Mouse (Mus musculus): ENCODE data around the gene Kcnk2. TPM values are rescaled to one million over a fixed set of nuclear protein-coding genes. Genes with fewer than 3 reads are reported as not detected.
A peak's percentile ranks its signal among the peaks of the same experiment; 100 is the strongest.
"Not testable (repeated sequence)": the region's sequence is repeated elsewhere in the genome, so short reads cannot be mapped to it uniquely, and the experiment has no call there.

Kcnk2 gene
- polyA plus RNA-seq, 1 experiment from 2014 or later, result 1.2 TPM

GRCm38 (mm10) chr1:189315896-189316295 lies 86.2 kb downstream of the Kcnk2 start:
- Histone ChIP-seq H3K4me1 (peaks cover 13% of the 10 kb centered on the region; the same call in 1 of the 2 replicates), H3K36me3 (no peaks in the 10 kb centered on the region), H3K4me3 (no peak overlapping the region), H3K27ac (no peak overlapping the region), H3K9me3 (no peaks in the 10 kb centered on the region), H3K27me3 (ENCODE audit: insufficient read depth, poor library complexity, severe bottlenecking) (no peaks in the 10 kb centered on the region)
- WGBS, result 48% methylated on average over 2 of the region's 2 CpGs
- no peak for DNase-seq (ENCODE audit: low spot score)

GRCm38 (mm10) chr1:189314495-189314894 lies 87.6 kb downstream of the Kcnk2 start:
- Histone ChIP-seq H3K4me1 (peaks cover 15% of the 10 kb centered on the region), H3K27ac (no peak overlapping the region), H3K9me3 (no peaks in the 10 kb centered on the region), H3K4me3 (no peak overlapping the region), H3K27me3 (ENCODE audit: insufficient read depth, poor library complexity, severe bottlenecking) (no peaks in the 10 kb centered on the region), H3K36me3 (no peaks in the 10 kb centered on the region)
- DNase-seq (ENCODE audit: low spot score), result no peak
- 69% methylated on average over 6 of the region's 6 CpGs for WGBS

- H3K27ac ChIP-seq, result peak overlapping the region; percentile 64
- peak; percentile 79 for DNase-seq (ENCODE audit: low spot score)
- no peaks in the 10 kb centered on the region for H3K36me3 ChIP-seq
- H3K4me3 ChIP-seq, result no peak overlapping the region
- H3K9me3 ChIP-seq, result no peaks in the 10 kb centered on the region
- no peaks in the 10 kb centered on the region for H3K27me3 ChIP-seq (ENCODE audit: insufficient read depth, poor library complexity, severe bottlenecking)
- H3K4me1 ChIP-seq, result peaks cover 20% of the 10 kb centered on the region
- WGBS, result 35% methylated on average over 7 of the region's 7 CpGs
Measured at GRCm38 (mm10) chr1:189313750-189314149, 88.3 kb downstream of the Kcnk2 start.

GRCm38 (mm10) chr1:189310145-189310544 lies 91.9 kb downstream of the Kcnk2 start:
- no peak overlapping the region for H3K27ac ChIP-seq
- no peaks in the 10 kb centered on the region for H3K27me3 ChIP-seq (ENCODE audit: insufficient read depth, poor library complexity, severe bottlenecking)
- no peak for DNase-seq (ENCODE audit: low spot score)
- H3K36me3 ChIP-seq, result no peaks in the 10 kb centered on the region
- H3K9me3 ChIP-seq, result no peaks in the 10 kb centered on the region
- 78% methylated on average over 2 of the region's 2 CpGs for WGBS
- H3K4me1 ChIP-seq, result peaks cover 20% of the 10 kb centered on the region
- no peak overlapping the region for H3K4me3 ChIP-seq

GRCm38 (mm10) chr1:189304988-189305522 lies 97.0 kb downstream of the Kcnk2 start:
- no peak overlapping the region for H3K4me3 ChIP-seq
- no peaks in the 10 kb centered on the region for H3K27me3 ChIP-seq (ENCODE audit: insufficient read depth, poor library complexity, severe bottlenecking)
- WGBS, result 72% methylated on average over 8 of the region's 8 CpGs
- H3K9me3 ChIP-seq, result no peaks in the 10 kb centered on the region
- H3K27ac ChIP-seq, result no peak overlapping the region
- H3K4me1 ChIP-seq, result peaks cover 7% of the 10 kb centered on the region; the same call in 1 of the 2 replicates
- H3K36me3 ChIP-seq, result no peaks in the 10 kb centered on the region
- DNase-seq (ENCODE audit: low spot score), result no peak

- Histone ChIP-seq H3K27me3 (ENCODE audit: insufficient read depth, poor library complexity, severe bottlenecking) (no peaks in the 10 kb centered on the region), H3K27ac (no peak overlapping the region), H3K9me3 (no peaks in the 10 kb centered on the region), H3K36me3 (no peaks in the 10 kb centered on the region), H3K4me1 (no peaks in the 10 kb centered on the region), H3K4me3 (no peak overlapping the region)
- no peak for DNase-seq (ENCODE audit: low spot score)
- WGBS, result 80% methylated on average over 3 of the region's 3 CpGs
Measured at GRCm38 (mm10) chr1:189303001-189303400, 99.1 kb downstream of the Kcnk2 start.

- H3K4me1 ChIP-seq, result peaks cover 6% of the 10 kb centered on the region
- H3K36me3 ChIP-seq, result no peaks in the 10 kb centered on the region
- H3K27ac ChIP-seq, result no peak overlapping the region
- no peaks in the 10 kb centered on the region for H3K9me3 ChIP-seq
- no peak overlapping the region for H3K4me3 ChIP-seq
- H3K27me3 ChIP-seq (ENCODE audit: insufficient read depth, poor library complexity, severe bottlenecking), result no peaks in the 10 kb centered on the region
- 85% methylated on average over 12 of the region's 12 CpGs for WGBS
- DNase-seq (ENCODE audit: low spot score), result no peak
Measured at GRCm38 (mm10) chr1:189293679-189294406, 108.2 kb downstream of the Kcnk2 start.

GRCm38 (mm10) chr1:189290885-189291284 lies 111.2 kb downstream of the Kcnk2 start:
- Histone ChIP-seq H3K27me3 (ENCODE audit: insufficient read depth, poor library complexity, severe bottlenecking) (no peaks in the 10 kb centered on the region), H3K4me3 (no peak overlapping the region), H3K9me3 (no peaks in the 10 kb centered on the region), H3K27ac (no peak overlapping the region), H3K4me1 (peaks cover 6% of the 10 kb centered on the region), H3K36me3 (no peaks in the 10 kb centered on the region)
- WGBS, result 48% methylated on average over 3 of the region's 3 CpGs
- DNase-seq (ENCODE audit: low spot score), result no peak

GRCm38 (mm10) chr1:189288948-189289347 lies 113.1 kb downstream of the Kcnk2 start:
- no peak for DNase-seq (ENCODE audit: low spot score)
- Histone ChIP-seq H3K27ac (no peak overlapping the region), H3K9me3 (no peaks in the 10 kb centered on the region), H3K27me3 (ENCODE audit: insufficient read depth, poor library complexity, severe bottlenecking) (no peaks in the 10 kb centered on the region), H3K36me3 (no peaks in the 10 kb centered on the region), H3K4me1 (peaks cover 6% of the 10 kb centered on the region), H3K4me3 (no peak overlapping the region)
- WGBS, result 82% methylated on average over 8 of the region's 8 CpGs

GRCm38 (mm10) chr1:189272281-189272680 lies 129.8 kb downstream of the Kcnk2 start:
- DNase-seq (ENCODE audit: low spot score), result no peak
- 83% methylated on average over 2 of the region's 2 CpGs for WGBS
- no peaks in the 10 kb centered on the region for H3K27me3 ChIP-seq (ENCODE audit: insufficient read depth, poor library complexity, severe bottlenecking)
- H3K27ac ChIP-seq, result no peak overlapping the region
- H3K36me3 ChIP-seq, result no peaks in the 10 kb centered on the region
- no peaks in the 10 kb centered on the region for H3K4me1 ChIP-seq
- H3K9me3 ChIP-seq, result no peaks in the 10 kb centered on the region
- no peak overlapping the region for H3K4me3 ChIP-seq

GRCm38 (mm10) chr1:189253631-189254030 lies 148.4 kb downstream of the Kcnk2 start:
- Histone ChIP-seq H3K4me1 (no peaks in the 10 kb centered on the region), H3K36me3 (no peaks in the 10 kb centered on the region), H3K4me3 (no peak overlapping the region), H3K27ac (no peak overlapping the region), H3K27me3 (ENCODE audit: insufficient read depth, poor library complexity, severe bottlenecking) (no peaks in the 10 kb centered on the region), H3K9me3 (no peaks in the 10 kb centered on the region)
- DNase-seq (ENCODE audit: low spot score), result no peak

GRCm38 (mm10) chr1:189253207-189253606 lies 148.9 kb downstream of the Kcnk2 start:
- Histone ChIP-seq H3K4me3 (no peak overlapping the region), H3K36me3 (no peaks in the 10 kb centered on the region), H3K9me3 (no peaks in the 10 kb centered on the region), H3K27ac (no peak overlapping the region), H3K4me1 (no peaks in the 10 kb centered on the region), H3K27me3 (ENCODE audit: insufficient read depth, poor library complexity, severe bottlenecking) (no peaks in the 10 kb centered on the region)
- DNase-seq (ENCODE audit: low spot score), result no peak
- WGBS, result 57% methylated on average over 3 of the region's 3 CpGs

- H3K9me3 ChIP-seq; H3K27me3 ChIP-seq (ENCODE audit: insufficient read depth, poor library complexity, severe bottlenecking); H3K4me1 ChIP-seq; H3K36me3 ChIP-seq; DNase-seq (ENCODE audit: low spot score); H3K4me3 ChIP-seq; H3K27ac ChIP-seq: not testable (repeated sequence)
- WGBS, result 82% methylated on average over 2 of the region's 2 CpGs
Measured at GRCm38 (mm10) chr1:189243206-189243605, 158.9 kb downstream of the Kcnk2 start.

- Histone ChIP-seq H3K36me3 (no peaks in the 10 kb centered on the region), H3K27ac (no peak overlapping the region), H3K27me3 (ENCODE audit: insufficient read depth, poor library complexity, severe bottlenecking) (no peaks in the 10 kb centered on the region), H3K4me3 (no peak overlapping the region), H3K4me1 (no peaks in the 10 kb centered on the region), H3K9me3 (no peaks in the 10 kb centered on the region)
- no peak for DNase-seq (ENCODE audit: low spot score)
- 60% methylated on average over 5 of the region's 5 CpGs for WGBS
Measured at GRCm38 (mm10) chr1:189235261-189235660, 166.8 kb downstream of the Kcnk2 start.

Measured in heart, embryonic 10.5 days (tissue).